Mouse (Mus musculus) CH12.LX (cell line): ENCODE data around the gene Prkag3. TPM values are rescaled to one million over a fixed set of nuclear protein-coding genes. Genes with fewer than 3 reads are reported as not detected.

Source experiments
- DNase-seq: peaks from one replicate; pipeline ENCODE4 v3.0.0-alpha.2; 2013; ENCODE audit errors: extremely low read depth
- H3K27ac ChIP-seq: 2 replicates; pipeline ENCODE4 v1.5.1; 2012; ENCODE audit warnings: low read depth, mild to moderate bottlenecking, control low read depth, moderate library complexity; ENCODE audit not compliant: insufficient read depth
- H3K27me3 ChIP-seq: replicated peaks from 2 replicates; pipeline ENCODE3; 2012; ENCODE audit warnings: inconsistent platforms
- H3K36me3 ChIP-seq, 2 experiments: replicated peaks in 1 of 2; 2 replicates each; pipeline versions ENCODE3 to v1.6.1; 2012; ENCODE audit warnings: inconsistent platforms in 1 of 2, low read length in 1 of 2, mild to moderate bottlenecking in 1 of 2, mixed read lengths in 1 of 2, moderate library complexity in 1 of 2; ENCODE audit not compliant: control insufficient read depth in 1 of 2, insufficient read depth in 1 of 2
- H3K4me1 ChIP-seq, 2 experiments: 2 replicates each; pipeline ENCODE4 v1.6.1; 2012; ENCODE audit warnings: inconsistent platforms in 1 of 2, moderate library complexity in 1 of 2; ENCODE audit not compliant: insufficient read depth in 2 of 2, control insufficient read depth in 1 of 2
- H3K4me2 ChIP-seq: 2 replicates; pipeline ENCODE4 v1.6.1; 2012; ENCODE audit warnings: low read depth, mild to moderate bottlenecking, control low read depth; ENCODE audit not compliant: poor library complexity, insufficient read depth, severe bottlenecking
- H3K4me3 ChIP-seq, 3 experiments: fragments of 150-350 bp in 1 of 3; sonication (generic) in 1 of 3; replicated peaks in 1 of 3; 2 replicates each; pipeline versions ENCODE3 to v1.5.1; 2011 to 2012; ENCODE audit warnings: low read depth in 2 of 3, low read length in 2 of 3, mild to moderate bottlenecking in 2 of 3, moderate library complexity in 2 of 3, control low read depth in 1 of 3, improper control_type of control experiment in 1 of 3, inconsistent platforms in 1 of 3, mixed read lengths in 1 of 3; ENCODE audit not compliant: poor library complexity in 1 of 3
- H3K79me2 ChIP-seq: replicated peaks from 2 replicates; pipeline ENCODE4 v1.6.1; 2012; ENCODE audit warnings: mild to moderate bottlenecking, moderate library complexity; ENCODE audit not compliant: control insufficient read depth, poor library complexity, insufficient read depth, severe bottlenecking; ENCODE audit errors: extremely low read depth
- H3K9ac ChIP-seq: 2 replicates; pipeline ENCODE4 v1.6.1; 2012; ENCODE audit warnings: low read depth, mild to moderate bottlenecking, control low read depth, moderate library complexity; ENCODE audit not compliant: insufficient read depth
- H3K9me3 ChIP-seq: replicated peaks from 2 replicates; pipeline ENCODE3; 2012; ENCODE audit warnings: low read length, inconsistent platforms, mixed read lengths
- BHLHE40 ChIP-seq: IDR thresholded peaks from 2 replicates; pipeline ENCODE4 v1.6.1; 2011; ENCODE audit warnings: mild to moderate bottlenecking, low read depth, low read length, improper control_type of control experiment
- EP300 ChIP-seq: IDR thresholded peaks from 2 replicates; pipeline ENCODE4 v1.6.1; 2011; ENCODE audit warnings: low read length, improper control_type of control experiment
- IRF4 ChIP-seq: IDR thresholded peaks from 2 replicates; pipeline ENCODE4 v1.6.1; 2014; ENCODE audit warnings: low read depth, mild to moderate bottlenecking, inconsistent platforms, low read length, improper control_type of control experiment
- JUN ChIP-seq: IDR thresholded peaks from 2 replicates; pipeline ENCODE4 v1.6.1; 2011; ENCODE audit warnings: low read depth, mild to moderate bottlenecking, low read length, improper control_type of control experiment, moderate library complexity; ENCODE audit not compliant: insufficient read depth
- KAT2A ChIP-seq: IDR thresholded peaks from 2 replicates; pipeline ENCODE4 v1.6.1; 2012; ENCODE audit warnings: low read length, improper control_type of control experiment, inconsistent platforms; ENCODE audit not compliant: insufficient replicate concordance
- MAX ChIP-seq: IDR thresholded peaks from 2 replicates; pipeline ENCODE4 v1.6.1; 2011; ENCODE audit warnings: low read length, improper control_type of control experiment
- MEF2A ChIP-seq: IDR thresholded peaks from 2 replicates; pipeline ENCODE4 v1.6.1; 2014; ENCODE audit warnings: low read depth, mild to moderate bottlenecking, inconsistent platforms, low read length, improper control_type of control experiment, borderline replicate concordance
- MXI1 ChIP-seq: IDR thresholded peaks from 2 replicates; pipeline ENCODE4 v1.6.1; 2011; ENCODE audit warnings: mild to moderate bottlenecking, low read depth, low read length, improper control_type of control experiment
- NELFE ChIP-seq: IDR thresholded peaks from 2 replicates; pipeline ENCODE4 v1.6.1; 2011; ENCODE audit warnings: low read depth, low read length, improper control_type of control experiment
- PAX5 ChIP-seq: IDR thresholded peaks from 2 replicates; pipeline ENCODE4 v1.6.1; 2012; ENCODE audit warnings: low read length, inconsistent platforms, mixed read lengths
- POLR2A ChIP-seq: IDR thresholded peaks from 2 replicates; pipeline ENCODE4 v1.6.1; 2011; ENCODE audit warnings: low read depth, mild to moderate bottlenecking, improper control_type of control experiment, low read length
- POLR2AphosphoS2 ChIP-seq: IDR thresholded peaks from 2 replicates; pipeline ENCODE4 v1.6.1; 2011; ENCODE audit warnings: low read depth, low read length, improper control_type of control experiment
- SIN3A ChIP-seq: IDR thresholded peaks from 2 replicates; pipeline ENCODE4 v1.6.1; 2012; ENCODE audit warnings: low read length, improper control_type of control experiment, inconsistent platforms
- SMC3 ChIP-seq: IDR thresholded peaks from 2 replicates; pipeline ENCODE4 v1.6.1; 2011; ENCODE audit warnings: low read depth, low read length, improper control_type of control experiment
- TBP ChIP-seq: conservative IDR thresholded peaks from 2 replicates; pipeline ENCODE4 v1.6.1; 2011; ENCODE audit warnings: low read depth, low read length, improper control_type of control experiment
- TCF12 ChIP-seq: IDR thresholded peaks from 2 replicates; pipeline ENCODE4 v1.6.1; 2014; ENCODE audit warnings: low read depth, mild to moderate bottlenecking, inconsistent platforms, low read length, improper control_type of control experiment
- USF2 ChIP-seq: conservative IDR thresholded peaks from 2 replicates; pipeline ENCODE4 v1.6.1; 2011; ENCODE audit warnings: low read depth, low read length, improper control_type of control experiment
- ZC3H11A ChIP-seq: IDR thresholded peaks from 2 replicates; pipeline ENCODE4 v1.6.1; 2012; ENCODE audit warnings: low read depth, mild to moderate bottlenecking, inconsistent platforms, low read length, improper control_type of control experiment
- ZMIZ1 ChIP-seq: IDR thresholded peaks from 2 replicates; pipeline ENCODE4 v1.6.1; 2012; ENCODE audit warnings: low read depth, mild to moderate bottlenecking, inconsistent platforms, low read length, improper control_type of control experiment
- dilution Hi-C: fragments of 300-500 bp; cut with MboI; formaldehyde crosslinking; loops from 2 replicates; pipeline ENCODE4 v1.14.3; 2020; ENCODE audit warnings: low sequenced_read_pairs; ENCODE audit not compliant: extremely low pct_unique_long_range_greater_than_20kb, extremely low pct_ligation_motif_present
- in situ Hi-C: fragments of 300-500 bp; cut with MboI; formaldehyde crosslinking; loops from 3 replicates; pipeline ENCODE4 v1.14.3; 2019; ENCODE audit warnings: low sequenced_read_pairs, low pct_ligation_motif_present, low pct_unique_long_range_greater_than_20kb, mixed read lengths
- polyA plus RNA-seq: library from polyadenylated mRNA; unstranded; fragments of >175 nt; gene quantifications from 2 replicates; pipeline ENCODE4 v1.2.1, GENCODE M21; 2012; ENCODE audit warnings: low read depth; ENCODE audit not compliant: insufficient read length
- total RNA-seq, 2 experiments: library from RNA; depleted of rRNA; stranded (reverse); fragments of 300-350 nt in 1 of 2; fragments of >200 nt in 1 of 2; gene quantifications; 2 replicates each; pipeline ENCODE4 v1.2.3; 2012 to 2014

The Prkag3 gene
- total and polyA plus RNA-seq, 3 experiments: 0.09 to 0.13 TPM; not detected in 1

DNA sequence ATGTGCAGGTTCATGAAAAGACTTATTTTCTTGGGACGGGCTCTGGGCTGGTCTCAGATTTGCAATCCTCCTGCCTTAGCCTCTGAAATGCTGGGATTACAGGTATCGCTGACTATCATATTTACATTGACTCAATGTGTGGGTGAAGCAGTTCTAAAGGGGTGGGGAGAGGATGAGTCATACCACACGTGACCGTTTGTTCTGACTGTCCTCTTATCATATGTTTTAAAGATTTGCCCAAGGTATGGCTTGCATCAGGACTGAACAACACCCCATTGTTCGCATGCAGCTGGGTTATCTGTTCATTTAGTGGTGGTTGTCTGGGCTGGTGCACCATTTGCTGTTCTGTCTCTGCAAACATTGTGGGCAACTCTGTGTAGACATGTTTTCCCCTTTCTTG lies 22.3 kb downstream of the Prkag3 start:
- no peak for DNase-seq
- H3K9me3 ChIP-seq: no peaks in the 10 kb centered on the region
- H3K27ac ChIP-seq: no peak overlapping the region
- H3K9ac ChIP-seq: no peak overlapping the region
- H3K4me3 ChIP-seq: no peak overlapping the region
- no peaks in the 10 kb centered on the region for H3K79me2 ChIP-seq
- H3K4me2 ChIP-seq: no peak overlapping the region
- dilution Hi-C loops (no loop called here), in situ Hi-C loops (no loop called here)
- no peaks in the 10 kb centered on the region for H3K36me3 ChIP-seq
- TF ChIP-seq ZC3H11A (no peak), PAX5 (no peak), EP300 (no peak), MEF2A (no peak), POLR2A (no peak), TCF12 (no peak), MXI1 (no peak), SIN3A (no peak), NELFE (no peak), BHLHE40 (peak; percentile 63), JUN (0 out of 2 replicates have a peak, but pooled peaks have one; percentile 20), USF2 (peak; percentile 21; the same call in 1 of the 2 replicates), POLR2AphosphoS2 (no peak), SMC3 (no peak)
- H3K4me1 ChIP-seq: peaks cover 14 to 38% of the 10 kb centered on the region in 2 experiments
- H3K27me3 ChIP-seq: no peaks in the 10 kb centered on the region

DNA sequence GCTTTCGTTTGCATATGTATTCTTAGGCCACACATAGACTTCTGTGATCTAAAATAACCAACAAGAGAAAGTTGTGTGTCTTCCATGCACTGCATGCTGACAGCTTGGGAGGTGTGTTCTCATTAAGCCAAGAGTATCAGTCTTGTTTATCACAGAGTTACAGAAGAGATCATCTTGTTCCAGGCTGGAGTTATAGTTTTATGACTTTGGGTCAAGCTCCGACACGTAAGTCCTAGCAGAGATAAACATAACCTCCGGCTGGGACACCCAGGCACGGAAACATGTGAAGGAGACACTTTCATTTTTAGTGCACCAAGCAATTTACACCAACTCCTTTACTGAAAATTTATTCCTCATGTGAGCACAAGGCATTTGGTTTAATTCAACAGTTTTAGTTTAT lies 22.9 kb downstream of the Prkag3 start:
- Histone ChIP-seq H3K9me3 (no peaks in the 10 kb centered on the region), H3K4me2 (peak overlapping the region; percentile 47), H3K79me2 (no peaks in the 10 kb centered on the region), H3K4me1 (peaks cover 14 to 39% of the 10 kb centered on the region in 2 experiments), H3K27me3 (no peaks in the 10 kb centered on the region), H3K9ac (no peak overlapping the region), H3K27ac (no peak overlapping the region), H3K4me3 (no peak overlapping the region), H3K36me3 (no peaks in the 10 kb centered on the region)
- in situ Hi-C loops: no loop called here
- TF ChIP-seq EP300 (peak; percentile 42; the same call in 1 of the 2 replicates), MAX (0 out of 2 replicates have a peak, but pooled peaks have one; percentile 24), TBP (no peak), KAT2A (no peak), IRF4 (peak; percentile 63; the same call in 1 of the 2 replicates), BHLHE40 (peak; percentile 31; the same call in 1 of the 2 replicates), SIN3A (no peak), MEF2A (0 out of 2 replicates have a peak, but pooled peaks have one; percentile 35), ZMIZ1 (no peak)
- no peak for DNase-seq
- dilution Hi-C loops: no loop called here
